Mouse (Mus musculus) small intestine, adult 2 months (tissue): ENCODE data around the gene Gng7.

Experiments
- CTCF ChIP-seq: fragments of 200-500 bp; IDR thresholded peaks from 2 replicates; pipeline ENCODE4 v1.5.1; 2012; ENCODE audit warnings: low read depth, mild to moderate bottlenecking, control low read depth, inconsistent platforms, low read length, moderate library complexity, mixed read lengths; ENCODE audit not compliant: insufficient replicate concordance, insufficient read length; ENCODE audit errors: extremely low read depth
- POLR2A ChIP-seq: fragments of 200-500 bp; IDR thresholded peaks from 2 replicates; pipeline ENCODE4 v1.6.1; 2012; ENCODE audit warnings: low read depth, mild to moderate bottlenecking, control low read depth, inconsistent platforms, low read length, moderate library complexity

- no peak for TF ChIP-seq CTCF
- TF ChIP-seq POLR2A: no peak
Observed at GRCm38 (mm10) chr10:80969298-80969697, 45.4 kb downstream of the Gng7 start.
